Mouse (Mus musculus): ENCODE measurements around the gene Olfr873. TPM values are rescaled to one million over a fixed set of nuclear protein-coding genes. Genes with fewer than 3 reads are reported as not detected.
"Not testable (repeated sequence)": the region's sequence is repeated elsewhere in the genome, so short reads cannot be mapped to it uniquely, and the experiment has no call there.

Olfr873 gene
- not detected in 2 replicates for polyA plus RNA-seq (2015; fragmentation: Nextera tagmentation; extraction: Ambion mirVana)

- no peaks in the 10 kb centered on the region for H3K36me3 ChIP-seq
- no peaks in the 10 kb centered on the region for H3K27me3 ChIP-seq
- H3K9ac ChIP-seq: no peak within 1 kb of the TSS
- WGBS: 91% methylated on average over 1 of the region's 1 CpGs
- no peak for ATAC-seq (replicated peaks; ENCODE audit: low FRiP score)
- H3K9me3 ChIP-seq (replicated peaks): no peaks in the 10 kb centered on the region
- no peaks in the 10 kb centered on the region for H3K4me1 ChIP-seq
- H3K4me3 ChIP-seq (replicated peaks): no peak within 1 kb of the TSS
- H3K4me2 ChIP-seq: no peak within 1 kb of the TSS
- no peak within 1 kb of the TSS for H3K27ac ChIP-seq
Measured at GRCm38 (mm10) chr9:20298232-20298631, at the start of gene Olfr873. Gene Olfr873 (plus strand): TSS chr9:20298532.

DNA sequence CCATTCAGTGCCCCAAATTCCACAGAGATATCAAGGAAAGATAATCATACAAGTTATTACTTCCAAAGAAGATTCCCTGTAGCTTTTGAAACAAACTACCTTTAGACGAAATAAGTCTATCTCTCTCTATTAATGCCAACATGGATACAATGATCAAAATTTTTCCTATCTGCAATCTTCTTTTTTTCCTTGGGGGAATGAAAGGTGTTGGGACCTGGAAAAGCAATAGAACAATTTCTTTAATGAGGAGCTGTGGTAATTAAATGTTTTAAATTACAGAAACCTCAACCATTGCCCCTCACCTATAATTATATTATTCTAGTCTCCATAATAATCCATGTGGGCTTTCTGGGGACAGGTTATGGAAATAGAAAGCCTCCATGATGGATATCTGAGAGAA lies 16.3 kb upstream of the Olfr873 start, which contains the start of gene Olfr39:
TSS of gene Olfr39 (plus strand) at position 301 of the 400 bp plus-strand sequence.
- Histone ChIP-seq H3K9ac (no peak within 1 kb of the TSS), H3K27me3 (no peaks in the 10 kb centered on the region), H3K9me3 (replicated peaks) (no peaks in the 10 kb centered on the region), H3K4me1 (no peaks in the 10 kb centered on the region), H3K4me3 (replicated peaks) (no peak within 1 kb of the TSS), H3K36me3 (no peaks in the 10 kb centered on the region), H3K4me2 (no peak within 1 kb of the TSS), H3K27ac (no peak within 1 kb of the TSS)
- ATAC-seq (replicated peaks; ENCODE audit: low FRiP score): no peak
- 82% methylated on average over 1 of the region's 1 CpGs for WGBS

- not testable (repeated sequence) for ATAC-seq (replicated peaks; ENCODE audit: low FRiP score); H3K36me3 ChIP-seq; H3K4me3 ChIP-seq (replicated peaks); H3K9ac ChIP-seq; H3K27me3 ChIP-seq; H3K9me3 ChIP-seq (replicated peaks); H3K4me1 ChIP-seq; H3K27ac ChIP-seq; H3K4me2 ChIP-seq
- WGBS: 86% methylated on average over 5 of the region's 5 CpGs
Measured at GRCm38 (mm10) chr9:20295562-20295961, 2.8 kb upstream of the Olfr873 start.

GRCm38 (mm10) chr9:20335994-20336393 lies 37.7 kb downstream of the Olfr873 start, which contains the start of gene Olfr18:
Gene Olfr18 (minus strand): TSS chr9:20336094.
- Histone ChIP-seq H3K4me3 (replicated peaks) (no peak within 1 kb of the TSS), H3K27ac (no peak within 1 kb of the TSS), H3K27me3 (no peaks in the 10 kb centered on the region), H3K4me2 (no peak within 1 kb of the TSS), H3K9ac (no peak within 1 kb of the TSS), H3K9me3 (replicated peaks) (no peaks in the 10 kb centered on the region), H3K4me1 (no peaks in the 10 kb centered on the region), H3K36me3 (no peaks in the 10 kb centered on the region)
- no peak for ATAC-seq (replicated peaks; ENCODE audit: low FRiP score)

DNA sequence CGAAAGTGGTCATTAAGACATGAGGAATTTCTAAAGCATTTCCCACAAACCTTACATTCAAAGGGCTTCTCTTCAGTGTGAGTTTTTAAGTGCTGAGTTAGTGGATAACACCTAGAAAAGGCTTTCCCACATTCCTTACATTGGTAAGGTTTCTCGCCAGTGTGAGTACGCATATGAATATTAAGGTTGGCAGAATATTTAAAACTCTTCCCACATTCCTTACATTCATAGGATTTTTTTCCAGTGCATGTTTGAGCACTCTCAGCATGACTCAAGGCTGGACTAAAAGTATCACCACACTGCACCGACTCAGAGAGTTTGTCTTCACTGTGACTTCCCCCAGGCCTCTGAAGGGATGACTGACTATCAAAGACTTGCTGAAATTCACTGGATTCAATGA lies 50.2 kb downstream of the Olfr873 start:
- H3K4me2 ChIP-seq: no peak overlapping the region
- H3K4me3 ChIP-seq (replicated peaks): no peak overlapping the region
- ATAC-seq (replicated peaks; ENCODE audit: low FRiP score): no peak
- no peaks in the 10 kb centered on the region for H3K27me3 ChIP-seq
- H3K36me3 ChIP-seq: peaks cover 48% of the 10 kb centered on the region
- no peaks in the 10 kb centered on the region for H3K4me1 ChIP-seq
- no peak overlapping the region for H3K27ac ChIP-seq
- 0 out of 2 replicates have a peak, but pooled peaks cover 3% of the 10 kb centered on the region for H3K9me3 ChIP-seq (replicated peaks)
- no peak overlapping the region for H3K9ac ChIP-seq
- WGBS: 87% methylated on average over 4 of the region's 4 CpGs

Other genes starting within 250 kb of the Olfr873 start
- not detected in 2 replicates for gene Olfr867, start 241.0 kb upstream of the Olfr873 start, polyA plus RNA-seq (2015; fragmentation: Nextera tagmentation; extraction: Ambion mirVana)
- not detected in 2 replicates for gene Olfr868, start 199.9 kb upstream of the Olfr873 start, polyA plus RNA-seq (2015; fragmentation: Nextera tagmentation; extraction: Ambion mirVana)
- gene Olfr869, start 169.5 kb upstream of the Olfr873 start, polyA plus RNA-seq (2015; fragmentation: Nextera tagmentation; extraction: Ambion mirVana): not detected in 2 replicates
- not detected in 2 replicates for gene Olfr870, start 124.5 kb upstream of the Olfr873 start, polyA plus RNA-seq (2015; fragmentation: Nextera tagmentation; extraction: Ambion mirVana)
- gene Olfr871, start 86.3 kb upstream of the Olfr873 start, polyA plus RNA-seq (2015; fragmentation: Nextera tagmentation; extraction: Ambion mirVana): not detected in 2 replicates
- gene Olfr872, start 61.4 kb upstream of the Olfr873 start, polyA plus RNA-seq (2015; fragmentation: Nextera tagmentation; extraction: Ambion mirVana): not detected in 2 replicates
- not detected in 2 replicates for gene Olfr39, start 16.2 kb upstream of the Olfr873 start, polyA plus RNA-seq (2015; fragmentation: Nextera tagmentation; extraction: Ambion mirVana)
- not detected in 2 replicates for gene Olfr18, start 37.6 kb downstream of the Olfr873 start, polyA plus RNA-seq (2015; fragmentation: Nextera tagmentation; extraction: Ambion mirVana)
- gene Zfp560, start 86.6 kb downstream of the Olfr873 start, polyA plus RNA-seq (2015; fragmentation: Nextera tagmentation; extraction: Ambion mirVana): 32.9 and 35.6 TPM in 2 replicates
- 17.8 and 21.9 TPM in 2 replicates for gene Zfp26, start 161.6 kb downstream of the Olfr873 start, polyA plus RNA-seq (2015; fragmentation: Nextera tagmentation; extraction: Ambion mirVana)
- 20.0 and 20.3 TPM in 2 replicates for gene Zfp426, start 194.2 kb downstream of the Olfr873 start, polyA plus RNA-seq (2015; fragmentation: Nextera tagmentation; extraction: Ambion mirVana)
- gene Zfp266, start 222.9 kb downstream of the Olfr873 start, polyA plus RNA-seq (2015; fragmentation: Nextera tagmentation; extraction: Ambion mirVana): 102 and 107 TPM in 2 replicates